Mouse (Mus musculus) lung, postnatal 0 days (tissue): ENCODE data around the gene Gm906. TPM values are rescaled to one million over a fixed set of nuclear protein-coding genes. Genes with fewer than 3 reads are reported as not detected.

ENCODE experiments used
- microRNA-seq: library from miRNA; unstranded; fragments of <30 nt; microRNA quantifications from one replicate; pipeline ENCODE4, GENCODE M21; 2016
- polyA plus RNA-seq: library from polyadenylated mRNA; unstranded; fragments of >200 nt; fragmentation: Nextera tagmentation; extraction: Ambion mirVana; gene quantifications from 2 replicates; pipeline ENCODE4 v1.2.1, GENCODE M21; 2015

Gm906 gene
- polyA plus RNA-seq, 1 experiment from 2014 or later, result 0.05 TPM

Small RNA genes within 50 kb of the gene (microRNA-seq; reads per million reads assigned to microRNA genes)
- gene Gm24017, result not detected

Other genes with a start within 250 kb of the Gm906 start
- gene Fbxw17, start 167.6 kb upstream of the Gm906 start, polyA plus RNA-seq, result 22.4 and 22.9 TPM in 2 replicates
- gene Gm47429, start 193.6 kb upstream of the Gm906 start, polyA plus RNA-seq, result not detected in 2 replicates
- not detected in 2 replicates for gene Nutm2, start 217.0 kb upstream of the Gm906 start, polyA plus RNA-seq